Mouse (Mus musculus): Measurements from ENCODE around the gene Cyp39a1.
A peak's percentile ranks its signal among the peaks of the same experiment; 100 is the strongest.

The Cyp39a1 gene

GRCm38 (mm10) chr17:43684638-43685037, 17.4 kb downstream of the Cyp39a1 start:
- no peak for DNase-seq

GRCm38 (mm10) chr17:43689591-43689990, 22.4 kb downstream of the Cyp39a1 start:
- DNase-seq: no peak

- DNase-seq: peak; percentile 83
Observed at GRCm38 (mm10) chr17:43698997-43699649, 31.9 kb downstream of the Cyp39a1 start.

- peak; percentile 75 for DNase-seq
Observed at GRCm38 (mm10) chr17:43701060-43701459, 33.8 kb downstream of the Cyp39a1 start.

- DNase-seq: no peak
Observed at GRCm38 (mm10) chr17:43704216-43704930, 37.1 kb downstream of the Cyp39a1 start.

- no peak for DNase-seq
Observed at GRCm38 (mm10) chr17:43706749-43707148, 39.5 kb downstream of the Cyp39a1 start.

- no peak for DNase-seq
Observed at GRCm38 (mm10) chr17:43707254-43707653, 40.0 kb downstream of the Cyp39a1 start.

GRCm38 (mm10) chr17:43711557-43712352, 44.5 kb downstream of the Cyp39a1 start:
- no peak for DNase-seq

- DNase-seq: no peak
Observed at GRCm38 (mm10) chr17:43714191-43714590, 47.0 kb downstream of the Cyp39a1 start.

GRCm38 (mm10) chr17:43716601-43717000, 49.4 kb downstream of the Cyp39a1 start:
- DNase-seq: no peak

- peak; percentile 16 for DNase-seq
Observed at GRCm38 (mm10) chr17:43719401-43719800, 52.2 kb downstream of the Cyp39a1 start.

- DNase-seq: no peak
Observed at GRCm38 (mm10) chr17:43724480-43724879, 57.3 kb downstream of the Cyp39a1 start.

- DNase-seq: no peak
Observed at GRCm38 (mm10) chr17:43731327-43731726, 64.1 kb downstream of the Cyp39a1 start.

- DNase-seq: no peak
Observed at GRCm38 (mm10) chr17:43731976-43732375, 64.8 kb downstream of the Cyp39a1 start.

GRCm38 (mm10) chr17:43734252-43734651, 67.0 kb downstream of the Cyp39a1 start:
- no peak for DNase-seq

- no peak for DNase-seq
Observed at GRCm38 (mm10) chr17:43743933-43744332, 76.7 kb downstream of the Cyp39a1 start.

GRCm38 (mm10) chr17:43744425-43744824, 77.2 kb downstream of the Cyp39a1 start:
- DNase-seq: no peak

GRCm38 (mm10) chr17:43751146-43751545, 83.9 kb downstream of the Cyp39a1 start:
- DNase-seq: no peak

- DNase-seq: no peak
Observed at GRCm38 (mm10) chr17:43752811-43753210, 85.6 kb downstream of the Cyp39a1 start.

- no peak for DNase-seq
Observed at GRCm38 (mm10) chr17:43754687-43755086, 87.5 kb downstream of the Cyp39a1 start.

GRCm38 (mm10) chr17:43758607-43759259, 91.5 kb downstream of the Cyp39a1 start:
- DNase-seq: peak; percentile 29

GRCm38 (mm10) chr17:43784531-43784930, 117.3 kb downstream of the Cyp39a1 start:
- DNase-seq: peak; percentile 13

GRCm38 (mm10) chr17:43788222-43788621, 121.0 kb downstream of the Cyp39a1 start:
- DNase-seq: no peak

Measured in kidney, adult 18-20 months (tissue).